Mouse (Mus musculus) cortical plate, adult 2 months (tissue): ENCODE data around the gene Osbpl10. TPM values are rescaled to one million over a fixed set of nuclear protein-coding genes. Genes with fewer than 3 reads are reported as not detected.

Source experiments
- H3K27ac ChIP-seq: fragments of 200-500 bp; 2 replicates; pipeline ENCODE4 v1.5.1; 2012; ENCODE audit warnings: low read length, control low read depth, inconsistent platforms; ENCODE audit not compliant: insufficient read depth
- H3K4me1 ChIP-seq: fragments of 200-500 bp; 2 replicates; pipeline ENCODE4 v1.6.1; 2011; ENCODE audit warnings: low read length; ENCODE audit not compliant: control insufficient read depth, insufficient read depth
- H3K4me3 ChIP-seq: fragments of 200-500 bp; 2 replicates; pipeline ENCODE4 v1.5.1; 2011; ENCODE audit warnings: mild to moderate bottlenecking, low read length, control low read depth; ENCODE audit not compliant: insufficient read depth
- CTCF ChIP-seq: fragments of 200-500 bp; IDR thresholded peaks from 2 replicates; pipeline ENCODE4 v1.5.1; 2011; ENCODE audit warnings: mild to moderate bottlenecking, control low read depth, low read length; ENCODE audit not compliant: insufficient read depth; ENCODE audit errors: extremely low read depth
- POLR2A ChIP-seq: fragments of 200-500 bp; IDR thresholded peaks from 2 replicates; pipeline ENCODE4 v1.6.1; 2011; ENCODE audit warnings: mild to moderate bottlenecking, low read length, control low read depth; ENCODE audit not compliant: insufficient read depth; ENCODE audit errors: extremely low read depth
- polyA plus RNA-seq: library from polyadenylated mRNA; depleted of rRNA; stranded (reverse); fragments of >200 nt; gene quantifications from 2 replicates; pipeline ENCODE4 v1.2.3, GENCODE M21; 2012

The Osbpl10 gene
- polyA plus RNA-seq, 1 experiment = 21.1 TPM

DNA sequence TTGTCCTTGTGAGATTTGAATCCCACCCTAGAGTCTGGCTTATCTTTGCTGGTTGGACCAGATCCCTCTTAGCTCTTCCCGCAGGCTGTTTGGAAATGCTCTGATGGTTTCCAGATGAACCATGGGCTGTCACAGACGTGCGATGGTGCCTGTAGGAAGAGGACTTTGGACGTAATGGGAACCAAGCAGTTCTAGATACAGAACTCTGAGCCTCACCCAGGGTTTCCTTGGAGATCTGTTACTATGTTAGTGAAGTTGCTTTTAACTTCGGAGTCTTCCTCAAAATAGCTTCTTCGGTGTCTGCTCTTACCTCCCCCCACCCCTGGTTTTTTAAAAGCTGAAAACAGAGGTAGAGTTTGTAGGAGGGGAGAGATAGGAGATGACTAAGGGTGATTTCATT is 1.6 kb downstream of the Osbpl10 start:
- no peak for TF ChIP-seq CTCF
- TF ChIP-seq POLR2A = no peak
- H3K27ac ChIP-seq = no peak overlapping the region
- H3K4me3 ChIP-seq = peak overlapping the region; percentile 82
- peaks cover 4% of the 10 kb centered on the region; the same call in 1 of the 2 replicates for H3K4me1 ChIP-seq

DNA sequence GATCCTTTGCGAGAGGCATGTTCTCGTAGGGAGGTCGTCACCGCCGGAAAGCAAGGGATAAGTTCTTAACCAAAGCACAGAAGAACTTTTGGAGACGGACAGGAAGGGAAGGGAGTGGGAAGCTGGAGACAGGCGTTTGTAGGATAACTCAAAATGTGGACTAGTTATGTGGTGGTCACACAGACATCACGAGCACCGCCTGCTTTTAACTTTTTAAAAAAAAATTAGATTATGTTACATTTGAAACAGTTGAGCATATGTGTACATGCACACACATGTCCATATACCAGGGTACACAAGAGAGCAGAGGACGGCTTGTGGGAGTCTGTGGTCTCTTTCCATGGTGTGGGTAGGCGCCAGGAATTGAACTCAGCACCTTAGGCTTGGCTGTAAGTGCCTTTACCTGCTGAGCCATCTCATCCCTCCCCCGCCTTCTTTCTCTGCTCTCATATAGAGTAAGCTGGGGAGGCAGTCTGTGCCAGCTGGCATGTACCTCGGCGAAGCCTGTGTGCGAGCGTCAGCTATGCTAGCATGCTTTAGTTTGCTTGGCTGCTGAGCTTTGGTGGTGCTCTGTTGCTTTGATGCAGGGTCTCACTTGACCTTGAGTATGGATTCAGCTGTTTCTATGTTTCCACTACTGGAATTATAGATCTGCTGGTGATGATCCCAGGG is 4.5 kb downstream of the Osbpl10 start, which contains the start of gene Rps27rt:
Rps27rt (minus strand) TSS at position 51 of the 672 bp plus-strand sequence.
- Histone ChIP-seq H3K27ac (no peak within 1 kb of the TSS), H3K4me3 (no peak within 1 kb of the TSS), H3K4me1 (peaks cover 3% of the 10 kb centered on the region)
- TF ChIP-seq CTCF (no peak), POLR2A (no peak)

DNA sequence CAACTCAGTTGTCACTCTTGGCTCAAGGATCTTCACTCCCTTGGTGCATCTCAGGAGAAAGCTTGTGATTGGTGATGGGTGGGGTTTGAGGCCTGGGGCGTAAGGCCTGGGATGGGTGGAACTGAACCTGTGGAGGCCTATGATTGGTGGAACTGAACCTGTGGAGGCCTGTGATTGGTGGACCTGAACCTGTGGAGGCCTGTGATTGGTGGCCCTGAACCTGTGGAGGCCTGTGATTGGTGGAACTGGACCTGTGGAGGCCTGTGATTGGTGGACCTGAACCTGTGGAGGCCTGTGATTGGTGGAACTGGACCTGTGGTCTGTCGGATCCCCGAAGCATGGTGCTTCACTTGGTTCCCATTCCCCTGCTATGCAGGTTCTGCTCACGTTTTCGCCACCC is 7.4 kb downstream of the Osbpl10 start:
- H3K4me1 ChIP-seq = peaks cover 10% of the 10 kb centered on the region
- H3K27ac ChIP-seq = no peak overlapping the region
- H3K4me3 ChIP-seq = no peak overlapping the region
- TF ChIP-seq CTCF (no peak), POLR2A (no peak)

DNA sequence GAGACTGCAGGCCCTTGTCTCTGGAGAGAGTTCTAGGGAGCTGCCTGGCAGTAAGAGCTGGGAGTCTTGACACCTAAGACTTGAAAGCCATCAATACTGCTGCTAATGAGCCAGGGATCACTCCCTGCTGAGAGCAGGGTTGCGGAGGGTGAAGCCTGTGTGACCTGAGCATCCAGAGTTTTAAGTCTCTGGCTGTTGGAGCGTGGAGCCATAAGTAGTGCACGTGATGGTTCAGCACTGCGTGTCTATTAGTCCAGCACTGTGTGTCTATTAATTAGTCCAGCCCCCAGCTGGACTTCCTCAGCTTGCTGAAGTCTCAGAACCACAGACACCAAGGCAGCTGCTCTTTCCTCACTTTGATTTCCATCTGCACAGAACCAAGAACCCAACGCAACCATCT is 8.0 kb downstream of the Osbpl10 start:
- Histone ChIP-seq H3K4me1 (peaks cover 10% of the 10 kb centered on the region), H3K27ac (no peak overlapping the region), H3K4me3 (no peak overlapping the region)
- TF ChIP-seq POLR2A (no peak), CTCF (no peak)

DNA sequence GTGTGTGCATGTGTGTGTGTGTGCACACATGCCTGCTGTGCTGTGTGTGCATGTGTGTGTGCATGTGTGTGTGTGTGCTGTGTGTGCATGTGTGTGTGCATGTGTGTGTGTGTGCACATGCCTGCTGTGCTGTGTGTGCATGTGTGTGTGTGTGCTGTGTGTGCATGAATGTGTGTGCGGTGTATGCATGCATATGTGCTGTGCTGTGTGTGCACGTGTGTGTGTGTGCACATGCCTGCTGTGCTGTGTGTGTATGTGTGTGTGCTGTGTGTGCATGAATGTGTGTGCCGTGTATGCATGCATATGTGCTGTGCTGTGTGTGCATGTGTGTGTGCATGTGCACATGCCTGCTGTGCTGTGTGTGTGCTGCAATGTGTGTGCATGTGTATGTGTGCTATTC is 9.7 kb downstream of the Osbpl10 start:
- Histone ChIP-seq H3K4me3 (no peak overlapping the region), H3K27ac (no peak overlapping the region), H3K4me1 (peaks cover 10% of the 10 kb centered on the region)
- TF ChIP-seq CTCF (no peak), POLR2A (no peak)

DNA sequence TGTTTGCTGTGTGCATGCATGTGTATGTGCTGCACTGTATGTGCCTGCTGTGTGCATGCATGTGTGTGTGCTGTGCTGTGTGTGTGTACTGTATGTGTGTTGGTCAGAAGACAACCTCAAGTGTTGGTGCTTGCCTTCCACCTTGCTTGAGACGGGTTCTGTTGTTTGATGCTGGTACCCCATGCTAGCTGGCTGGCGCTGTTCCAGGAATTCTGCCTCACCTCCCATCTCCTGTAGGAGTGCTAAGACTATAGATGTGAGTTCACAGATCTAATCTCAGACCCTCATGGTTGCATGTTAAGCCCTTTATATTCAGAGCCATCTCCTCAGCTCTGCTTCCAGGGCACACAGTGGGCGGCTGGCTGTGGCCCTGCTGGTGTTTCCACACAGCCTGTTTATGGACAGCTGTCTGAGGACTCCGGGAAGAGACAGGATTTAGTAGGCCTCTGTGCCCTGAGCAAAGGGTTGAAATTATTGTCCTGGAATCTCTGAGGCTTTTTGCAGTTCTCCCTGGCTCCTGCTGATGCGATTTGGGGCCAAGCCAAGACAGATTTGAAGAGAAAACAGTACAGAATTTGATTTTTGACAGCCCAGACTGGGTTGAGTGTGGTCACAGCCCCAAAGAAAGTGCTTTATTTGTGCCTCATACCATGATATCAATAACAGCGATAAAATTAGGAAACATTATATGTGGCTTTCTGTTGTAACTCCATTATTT is 10.4 kb downstream of the Osbpl10 start:
- Histone ChIP-seq H3K27ac (no peak overlapping the region), H3K4me1 (peaks cover 9% of the 10 kb centered on the region), H3K4me3 (no peak overlapping the region)
- TF ChIP-seq POLR2A (no peak), CTCF (no peak)

DNA sequence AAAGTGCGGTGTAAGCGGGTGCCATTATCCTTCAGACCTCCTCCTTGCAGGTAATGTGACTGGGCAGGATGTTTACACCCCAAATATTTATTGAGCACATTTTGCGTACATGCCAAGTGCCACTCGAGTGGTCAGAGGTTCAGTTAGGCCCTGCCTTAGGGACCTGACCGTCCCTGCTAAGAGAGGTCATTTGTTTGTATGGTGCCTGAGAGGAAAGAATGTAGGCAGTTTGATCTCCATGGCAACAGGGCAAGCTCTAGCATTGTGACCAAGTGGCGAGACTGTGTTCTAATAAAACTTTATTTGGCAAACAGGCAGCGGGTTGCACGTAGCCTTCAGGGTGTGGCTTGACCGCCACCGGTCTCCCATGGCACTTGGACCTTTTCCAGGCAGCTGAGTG is 12.1 kb downstream of the Osbpl10 start:
- H3K27ac ChIP-seq = no peak overlapping the region
- TF ChIP-seq POLR2A = no peak
- peaks cover 9% of the 10 kb centered on the region for H3K4me1 ChIP-seq
- H3K4me3 ChIP-seq = no peak overlapping the region

DNA sequence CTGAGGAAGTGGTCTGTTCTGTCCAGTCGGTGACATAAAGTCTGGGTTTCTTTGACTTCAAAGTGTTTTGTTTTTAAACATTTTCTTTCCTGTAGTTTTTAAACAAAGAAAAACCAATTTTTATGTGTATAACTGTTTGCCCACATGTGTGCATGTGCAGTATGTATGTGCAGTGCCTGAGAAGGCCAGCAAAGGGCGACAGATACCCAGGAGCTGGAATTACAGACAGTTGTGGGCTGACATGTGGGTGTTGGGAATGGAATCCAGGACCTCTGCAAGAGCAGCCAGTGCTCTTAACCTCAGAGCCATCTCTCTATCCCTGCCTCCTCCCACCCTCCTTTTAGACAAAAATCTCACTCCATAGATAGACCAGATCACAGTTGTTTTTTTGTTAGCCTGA is 14.2 kb downstream of the Osbpl10 start:
- Histone ChIP-seq H3K4me3 (no peak overlapping the region), H3K4me1 (peaks cover 9% of the 10 kb centered on the region), H3K27ac (no peak overlapping the region)
- TF ChIP-seq CTCF (no peak), POLR2A (no peak)

DNA sequence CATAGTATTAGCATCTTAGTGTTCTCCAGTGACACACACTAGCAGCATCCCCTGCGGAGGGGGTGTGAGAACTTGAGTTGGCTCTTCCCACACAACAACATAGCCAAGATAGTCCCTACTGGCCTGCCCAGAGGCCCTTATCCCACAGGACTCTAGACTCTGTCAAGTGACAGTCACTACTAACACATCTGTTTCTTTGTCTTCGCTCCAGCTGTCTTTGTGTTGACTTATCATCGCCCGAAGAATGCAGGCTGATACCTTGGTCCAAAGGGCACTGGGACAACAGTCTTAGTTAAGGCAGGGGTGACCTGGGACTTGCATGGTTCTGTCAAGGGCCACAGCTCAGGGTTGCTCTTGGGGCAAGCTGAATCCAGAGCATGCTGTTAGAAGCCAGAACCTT is 16.9 kb downstream of the Osbpl10 start:
- no peaks in the 10 kb centered on the region for H3K4me1 ChIP-seq
- no peak for TF ChIP-seq POLR2A
- no peak for TF ChIP-seq CTCF
- no peak overlapping the region for H3K27ac ChIP-seq
- no peak overlapping the region for H3K4me3 ChIP-seq

DNA sequence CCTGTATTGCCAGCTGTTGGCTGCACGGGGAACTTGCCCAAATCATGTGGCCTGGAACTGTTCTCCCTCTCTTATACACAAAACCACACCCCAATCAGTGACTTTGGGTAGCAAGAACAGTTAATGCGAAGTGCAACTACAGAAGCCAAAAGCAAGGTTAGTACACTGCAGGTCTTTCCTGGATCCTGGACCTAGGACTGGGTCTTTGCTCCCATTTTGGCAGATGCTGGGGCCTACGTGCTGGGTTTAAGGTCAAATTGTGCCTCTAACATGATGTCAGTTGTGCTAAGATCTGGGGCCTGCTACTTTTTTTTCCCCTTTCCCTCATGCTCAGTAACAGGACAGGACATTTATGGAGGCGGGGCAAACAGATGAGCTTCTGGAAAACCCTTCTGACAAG is 17.3 kb downstream of the Osbpl10 start:
- H3K4me1 ChIP-seq = no peaks in the 10 kb centered on the region
- H3K4me3 ChIP-seq = no peak overlapping the region
- H3K27ac ChIP-seq = no peak overlapping the region
- TF ChIP-seq CTCF = no peak
- no peak for TF ChIP-seq POLR2A
